Mouse (Mus musculus) myocyte (in vitro differentiated cells): ENCODE measurements around the gene Cox8a. TPM values are rescaled to one million over a fixed set of nuclear protein-coding genes. Genes with fewer than 3 reads are reported as not detected.

Source experiments
- H3K27me3 ChIP-seq: one replicate; pipeline ENCODE4 v1.6.1; 2011; ENCODE audit not compliant: control insufficient read depth, insufficient read depth, insufficient read length
- H3K36me3 ChIP-seq: one replicate; pipeline ENCODE4 v1.6.1; 2011; ENCODE audit not compliant: control insufficient read depth, insufficient read depth
- H3K4me2 ChIP-seq: one replicate; pipeline ENCODE4 v1.6.1; 2011; ENCODE audit warnings: low read depth, control low read depth
- H3K4me3 ChIP-seq: one replicate; pipeline ENCODE4 v1.5.1; 2011; ENCODE audit warnings: mild to moderate bottlenecking, control low read depth, moderate library complexity
- H3K79me2 ChIP-seq: one replicate; pipeline ENCODE4 v1.6.1; 2011; ENCODE audit not compliant: control insufficient read depth, insufficient read depth
- H3ac ChIP-seq: one replicate; pipeline ENCODE4 v1.6.1; 2011; ENCODE audit not compliant: control insufficient read depth, insufficient read length
- CEBPB ChIP-seq: IDR thresholded peaks from 2 replicates; pipeline ENCODE4 v1.6.1; 2011; ENCODE audit warnings: mild to moderate bottlenecking, moderate library complexity; ENCODE audit not compliant: poor library complexity, insufficient read depth, severe bottlenecking
- E2F4 ChIP-seq: IDR thresholded peaks from one replicate; pipeline ENCODE4 v1.6.1; 2011; ENCODE audit warnings: mild to moderate bottlenecking, control low read depth, moderate library complexity; ENCODE audit not compliant: insufficient read depth
- MAX ChIP-seq: IDR thresholded peaks from one replicate; pipeline ENCODE4 v1.6.1; 2011; ENCODE audit warnings: low read depth, mild to moderate bottlenecking, control low read depth
- MYOD1 ChIP-seq, 3 experiments: IDR thresholded peaks; one replicate each; pipeline ENCODE4 v1.6.1; 2011; ENCODE audit warnings: control low read depth in 2 of 3, low read depth in 2 of 3, mild to moderate bottlenecking in 2 of 3, moderate library complexity in 1 of 3; ENCODE audit not compliant: insufficient read length in 2 of 3, control insufficient read depth in 1 of 3
- MYOG ChIP-seq, 3 experiments: IDR thresholded peaks; one replicate each; pipeline ENCODE4 v1.6.1; 2011; ENCODE audit warnings: control low read depth in 2 of 3, low read depth in 2 of 3, mild to moderate bottlenecking in 2 of 3; ENCODE audit not compliant: insufficient read length in 2 of 3, control insufficient read depth in 1 of 3, insufficient read depth in 1 of 3
- POLR2A ChIP-seq: IDR thresholded peaks from one replicate; pipeline ENCODE4 v1.6.1; 2011; ENCODE audit warnings: low read depth, mild to moderate bottlenecking, control low read depth, moderate library complexity; ENCODE audit not compliant: insufficient read length
- POLR2AphosphoS2 ChIP-seq: IDR thresholded peaks from one replicate; pipeline ENCODE4 v1.6.1; 2011; ENCODE audit warnings: low read depth, control low read depth; ENCODE audit not compliant: insufficient read length
- REST ChIP-seq: IDR thresholded peaks from one replicate; pipeline ENCODE4 v1.6.1; 2011; ENCODE audit warnings: mild to moderate bottlenecking, control low read depth, moderate library complexity; ENCODE audit not compliant: insufficient read depth, insufficient read length
- SRF ChIP-seq: IDR thresholded peaks from one replicate; pipeline ENCODE4 v1.6.1; 2011; ENCODE audit warnings: low read depth; ENCODE audit not compliant: control insufficient read depth, insufficient read length
- TCF12 ChIP-seq: IDR thresholded peaks from one replicate; pipeline ENCODE4 v1.6.1; 2011; ENCODE audit warnings: mild to moderate bottlenecking, control low read depth; ENCODE audit not compliant: poor library complexity, insufficient read depth, severe bottlenecking
- TCF3 ChIP-seq: IDR thresholded peaks from one replicate; pipeline ENCODE4 v1.6.1; 2011; ENCODE audit warnings: low read depth, control low read depth; ENCODE audit not compliant: insufficient read length
- USF1 ChIP-seq: IDR thresholded peaks from one replicate; pipeline ENCODE4 v1.6.1; 2011; ENCODE audit warnings: low read depth, mild to moderate bottlenecking, control low read depth, moderate library complexity
- polyA plus RNA-seq: library from polyadenylated mRNA; unstranded; fragments of >200 nt; fragmentation: generic; extraction: Trizol; gene quantifications from one replicate; pipeline ENCODE4 v1.2.1, GENCODE M21; 2012; ENCODE audit warnings: missing spikeins

Gene Cox8a
- polyA plus RNA-seq, 1 experiment = 1,011 TPM

GRCm38 (mm10) chr19:7246021-7246420 is 28.6 kb upstream of the Cox8a start:
- H3K36me3 ChIP-seq = no peaks in the 10 kb centered on the region
- TF ChIP-seq MYOG (IDR thresholded peaks at IDR 0.05; ENCODE audit: control insufficient read depth in 1 of 3, insufficient read depth in 1 of 3, insufficient read length in 2 of 3, low read depth in 2 of 3) (no peak), MAX (no peak), E2F4 (no peak), MYOD1 (IDR thresholded peaks at IDR 0.05; ENCODE audit: control insufficient read depth in 1 of 3, insufficient read length in 2 of 3, low read depth in 2 of 3) (no peak)
- no peak overlapping the region for H3ac ChIP-seq
- no peak overlapping the region for H3K4me3 ChIP-seq
- H3K4me2 ChIP-seq = no peak overlapping the region
- no peaks in the 10 kb centered on the region for H3K79me2 ChIP-seq
- H3K27me3 ChIP-seq = no peaks in the 10 kb centered on the region

GRCm38 (mm10) chr19:7240782-7241690 is 23.6 kb upstream of the Cox8a start, which contains the start of gene Naa40:
Naa40 (minus strand) TSS chr19:7241183.
- peaks cover 43% of the 10 kb centered on the region for H3K79me2 ChIP-seq
- peak within 1 kb of the TSS; percentile 89 for H3K4me2 ChIP-seq
- peak; percentile 66 for TF ChIP-seq POLR2A
- TF ChIP-seq REST = no peak
- TF ChIP-seq MAX = no peak
- TF ChIP-seq TCF3 = no peak
- TF ChIP-seq CEBPB = no peak
- TF ChIP-seq MYOG (IDR thresholded peaks at IDR 0.05; ENCODE audit: control insufficient read depth in 1 of 3, insufficient read depth in 1 of 3, insufficient read length in 2 of 3, low read depth in 2 of 3) = peak in 2 of 3 experiments; percentile 39 to 66
- peak; percentile 90 for TF ChIP-seq USF1
- peak; percentile 68 for TF ChIP-seq E2F4
- TF ChIP-seq SRF = peak; percentile 71
- no peak for TF ChIP-seq TCF12
- peak; percentile 61 for TF ChIP-seq POLR2AphosphoS2
- TF ChIP-seq MYOD1 (IDR thresholded peaks at IDR 0.05; ENCODE audit: control insufficient read depth in 1 of 3, insufficient read length in 2 of 3, low read depth in 2 of 3) = peak in 1 of 3 experiments; percentile 69

GRCm38 (mm10) chr19:7240291-7240690 is 22.9 kb upstream of the Cox8a start:
- H3K36me3 ChIP-seq = no peaks in the 10 kb centered on the region
- no peaks in the 10 kb centered on the region for H3K27me3 ChIP-seq
- TF ChIP-seq USF1 (no peak), MAX (no peak), POLR2AphosphoS2 (no peak), CEBPB (no peak), POLR2A (no peak), MYOG (IDR thresholded peaks at IDR 0.05; ENCODE audit: control insufficient read depth in 1 of 3, insufficient read depth in 1 of 3, insufficient read length in 2 of 3, low read depth in 2 of 3) (no peak), SRF (no peak), REST (no peak), MYOD1 (IDR thresholded peaks at IDR 0.05; ENCODE audit: control insufficient read depth in 1 of 3, insufficient read length in 2 of 3, low read depth in 2 of 3) (no peak), TCF3 (no peak), TCF12 (no peak), E2F4 (no peak)
- peak overlapping the region; percentile 82 for H3K4me3 ChIP-seq
- H3K79me2 ChIP-seq = peaks cover 47% of the 10 kb centered on the region
- peak overlapping the region; percentile 89 for H3K4me2 ChIP-seq
- H3ac ChIP-seq = peak overlapping the region; percentile 49

More at GRCm38 (mm10) chr19:7240782-7241690, 23.6 kb upstream of the Cox8a start, which contains the start of gene Naa40:
- Histone ChIP-seq H3K27me3 (no peaks in the 10 kb centered on the region), H3K36me3 (no peaks in the 10 kb centered on the region), H3K4me3 (peak within 1 kb of the TSS; percentile 82), H3ac (peak within 1 kb of the TSS; percentile 49)

GRCm38 (mm10) chr19:7239574-7239973 is 22.2 kb upstream of the Cox8a start:
- Histone ChIP-seq H3K79me2 (peaks cover 50% of the 10 kb centered on the region), H3K27me3 (no peaks in the 10 kb centered on the region), H3ac (no peak overlapping the region), H3K4me2 (peak overlapping the region; percentile 89), H3K36me3 (no peaks in the 10 kb centered on the region), H3K4me3 (peak overlapping the region; percentile 82)
- TF ChIP-seq MYOD1 (IDR thresholded peaks at IDR 0.05; ENCODE audit: control insufficient read depth in 1 of 3, insufficient read length in 2 of 3, low read depth in 2 of 3) = no peak
- no peak for TF ChIP-seq POLR2A
- TF ChIP-seq E2F4 = no peak
- TF ChIP-seq MYOG (IDR thresholded peaks at IDR 0.05; ENCODE audit: control insufficient read depth in 1 of 3, insufficient read depth in 1 of 3, insufficient read length in 2 of 3, low read depth in 2 of 3) = no peak
- no peak for TF ChIP-seq USF1
- TF ChIP-seq SRF = no peak
- no peak for TF ChIP-seq MAX
- TF ChIP-seq CEBPB = no peak
- no peak for TF ChIP-seq REST
- TF ChIP-seq TCF3 = no peak
- TF ChIP-seq TCF12 = no peak
- no peak for TF ChIP-seq POLR2AphosphoS2
